Mouse (Mus musculus) cerebellum, adult 2 months (tissue): ENCODE measurements around the gene Brip1.

Source experiments
- CTCF ChIP-seq: fragments of 200-500 bp; IDR thresholded peaks from 2 replicates; pipeline ENCODE4 v1.5.1; 2011; ENCODE audit warnings: low read depth, mild to moderate bottlenecking, control low read depth, low read length, moderate library complexity, borderline replicate concordance; ENCODE audit not compliant: insufficient read depth
- POLR2A ChIP-seq: fragments of 200-500 bp; IDR thresholded peaks from 2 replicates; pipeline ENCODE4 v1.6.1; 2011; ENCODE audit warnings: low read length, control low read depth, borderline replicate concordance; ENCODE audit not compliant: insufficient read depth

DNA sequence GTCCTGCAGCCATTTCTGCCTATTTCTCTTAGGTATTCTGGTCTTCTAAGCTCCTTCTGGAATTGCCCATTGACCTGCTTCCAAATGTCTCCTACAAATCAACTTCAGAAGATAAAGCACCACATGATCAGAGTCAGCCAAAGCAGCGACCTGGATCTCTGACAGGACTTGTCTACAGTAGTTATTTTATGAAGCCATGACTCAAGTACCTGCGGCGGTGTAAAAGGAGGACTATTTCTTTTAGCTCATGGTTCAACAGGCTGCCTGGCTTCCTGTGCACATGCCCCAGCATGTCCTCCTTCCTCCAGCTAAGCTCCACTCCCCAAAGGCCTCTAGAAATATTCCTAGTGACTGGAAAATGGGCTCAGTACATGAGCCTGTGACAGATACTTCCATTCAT, 69.7 kb downstream of the Brip1 start:
- no peak for TF ChIP-seq CTCF
- TF ChIP-seq POLR2A: no peak
